Mouse (Mus musculus): ENCODE measurements around the gene Yjefn3. TPM values are rescaled to one million over a fixed set of nuclear protein-coding genes. Genes with fewer than 3 reads are reported as not detected.
A peak's percentile ranks its signal among the peaks of the same experiment; 100 is the strongest.
"Not testable (repeated sequence)": the region's sequence is repeated elsewhere in the genome, so short reads cannot be mapped to it uniquely, and the experiment has no call there.

Yjefn3 gene
- 10 to 100 TPM in 1 of 2 experiments, 1 to 10 TPM in 1; 9.1 to 12.1 TPM for total RNA-seq (2021)

DNA sequence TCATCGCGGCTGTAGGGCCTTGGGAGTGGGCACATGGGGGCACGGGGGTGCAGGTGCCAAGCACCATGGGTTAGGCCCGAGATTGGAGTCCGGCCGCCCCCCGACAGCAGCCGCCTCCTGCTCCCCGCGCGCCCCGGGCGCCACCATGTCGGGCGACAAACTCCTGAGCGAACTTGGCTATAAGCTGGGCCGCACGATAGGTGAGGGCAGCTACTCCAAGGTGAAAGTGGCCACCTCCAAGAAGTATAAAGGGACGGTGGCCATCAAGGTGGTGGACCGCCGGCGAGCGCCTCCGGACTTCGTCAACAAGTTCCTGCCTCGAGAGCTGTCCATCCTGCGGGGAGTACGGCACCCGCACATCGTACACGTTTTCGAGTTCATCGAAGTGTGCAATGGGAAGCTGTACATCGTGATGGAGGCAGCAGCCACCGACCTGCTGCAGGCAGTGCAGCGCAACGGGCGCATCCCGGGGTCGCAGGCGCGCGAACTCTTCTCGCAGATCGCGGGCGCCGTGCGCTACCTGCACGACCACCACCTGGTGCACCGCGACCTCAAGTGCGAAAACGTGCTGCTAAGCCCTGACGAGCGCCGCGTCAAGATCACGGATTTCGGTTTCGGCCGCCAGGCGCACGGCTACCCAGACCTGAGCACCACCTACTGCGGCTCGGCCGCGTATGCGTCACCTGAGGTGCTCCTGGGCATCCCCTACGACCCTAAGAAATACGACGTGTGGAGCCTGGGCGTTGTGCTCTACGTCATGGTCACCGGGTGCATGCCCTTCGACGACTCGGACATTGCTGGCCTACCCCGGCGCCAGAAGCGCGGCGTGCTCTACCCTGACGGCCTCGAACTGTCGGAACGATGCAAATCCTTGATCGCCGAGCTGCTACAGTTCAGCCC lies at the start of gene Yjefn3, which contains the start of the genes Tssk6 and Ndufa13:
TSS of gene Yjefn3 (minus strand) at position 550 of the 900 bp plus-strand sequence.
TSS of gene Tssk6 (plus strand) at position 22 of the 900 bp plus-strand sequence.
TSS of gene Ndufa13 (minus strand) at position 396 of the 900 bp plus-strand sequence.
- intact Hi-C loops (cut with DNase I), result no loop called here
- DNase-seq, result peak; percentile 48 to 63

DNA sequence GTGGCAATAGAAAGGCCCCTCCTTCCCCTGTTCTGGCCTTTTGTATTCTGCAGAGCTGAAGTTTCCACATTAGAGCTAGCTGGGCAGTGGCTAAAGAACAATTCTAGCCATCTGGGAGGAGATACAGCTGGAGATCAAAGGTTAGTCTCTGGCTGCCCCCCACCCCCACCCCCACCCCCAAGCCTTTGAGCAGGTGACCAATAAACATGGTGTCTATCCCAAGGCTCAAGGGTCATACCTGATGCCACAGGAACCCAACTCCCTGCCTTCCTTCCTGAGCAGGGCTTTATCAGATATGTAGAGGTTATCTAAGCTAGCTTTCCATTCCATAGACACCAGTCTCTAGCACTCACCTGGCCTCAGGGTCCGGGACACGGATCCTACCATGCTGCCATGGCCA lies 47.8 kb upstream of the Yjefn3 start:
- intact Hi-C loops (cut with DNase I), result no loop called here
- DNase-seq, result no peak

DNA sequence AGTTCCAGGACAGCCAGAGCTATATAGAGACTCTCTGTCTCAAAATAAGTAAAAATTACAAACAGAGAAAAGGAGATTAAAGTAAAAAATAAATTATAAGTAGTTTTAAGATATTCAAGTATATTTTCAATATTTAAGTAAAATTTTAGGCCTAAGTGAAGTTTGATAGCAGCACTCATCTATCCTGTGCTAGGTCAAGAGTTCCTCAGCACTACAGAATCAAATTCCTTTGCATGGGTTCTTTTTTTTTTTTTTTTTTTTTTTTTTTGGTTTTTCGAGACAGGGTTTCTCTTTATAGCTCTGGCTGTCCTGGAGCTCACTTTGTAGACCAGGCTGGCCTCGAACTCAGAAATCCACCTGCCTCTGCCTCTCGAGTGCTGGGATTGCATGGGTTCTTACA lies 40.0 kb upstream of the Yjefn3 start:
- intact Hi-C loops (cut with DNase I); DNase-seq: not testable (repeated sequence)

DNA sequence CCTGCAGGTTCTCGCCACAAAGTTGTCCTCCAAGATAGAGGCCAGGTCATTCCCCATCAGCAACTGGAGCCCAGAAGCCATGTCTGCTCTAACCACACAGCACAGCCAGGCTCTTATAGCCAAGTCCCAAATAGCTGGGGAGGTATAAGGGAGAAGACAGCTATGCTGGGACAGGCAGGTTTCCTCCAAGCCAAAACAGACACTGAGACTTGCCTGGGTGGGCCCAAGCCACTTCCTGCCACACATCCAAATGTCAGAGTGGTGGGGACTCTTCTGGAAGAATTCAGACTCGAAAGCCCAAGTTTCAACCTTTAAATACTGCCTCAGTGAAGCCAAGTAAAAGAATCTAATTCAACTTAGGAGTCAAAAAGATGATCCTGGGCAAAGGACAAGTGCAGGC lies 37.9 kb upstream of the Yjefn3 start:
- DNase-seq, result no peak
- intact Hi-C loops (cut with DNase I), result no loop called here

DNA sequence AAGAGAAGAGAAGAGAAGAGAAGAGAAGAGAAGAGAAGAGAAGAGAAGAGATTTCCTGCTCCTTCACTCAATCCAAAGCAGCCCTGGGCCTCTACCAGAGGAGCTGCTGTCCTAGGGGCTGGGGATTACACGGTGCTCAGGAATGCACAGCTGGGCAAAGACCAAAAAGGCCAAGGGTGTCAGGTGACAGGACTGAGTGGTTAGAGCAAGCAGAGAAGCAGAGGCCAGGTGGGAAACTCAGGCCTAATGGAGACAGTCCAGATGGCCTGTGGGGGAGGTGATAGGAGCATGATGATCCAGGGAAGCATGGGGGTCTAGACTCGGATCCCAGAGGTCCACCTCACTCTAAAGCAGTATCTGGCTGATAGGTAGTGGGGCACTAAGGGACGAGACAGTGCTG lies 37.1 kb upstream of the Yjefn3 start:
- intact Hi-C loops (cut with DNase I), result loop anchor here (2.0 kb wide), 1 partner anchor 33 kb away; no protein-coding TSS in a partner anchor
- no peak for DNase-seq

DNA sequence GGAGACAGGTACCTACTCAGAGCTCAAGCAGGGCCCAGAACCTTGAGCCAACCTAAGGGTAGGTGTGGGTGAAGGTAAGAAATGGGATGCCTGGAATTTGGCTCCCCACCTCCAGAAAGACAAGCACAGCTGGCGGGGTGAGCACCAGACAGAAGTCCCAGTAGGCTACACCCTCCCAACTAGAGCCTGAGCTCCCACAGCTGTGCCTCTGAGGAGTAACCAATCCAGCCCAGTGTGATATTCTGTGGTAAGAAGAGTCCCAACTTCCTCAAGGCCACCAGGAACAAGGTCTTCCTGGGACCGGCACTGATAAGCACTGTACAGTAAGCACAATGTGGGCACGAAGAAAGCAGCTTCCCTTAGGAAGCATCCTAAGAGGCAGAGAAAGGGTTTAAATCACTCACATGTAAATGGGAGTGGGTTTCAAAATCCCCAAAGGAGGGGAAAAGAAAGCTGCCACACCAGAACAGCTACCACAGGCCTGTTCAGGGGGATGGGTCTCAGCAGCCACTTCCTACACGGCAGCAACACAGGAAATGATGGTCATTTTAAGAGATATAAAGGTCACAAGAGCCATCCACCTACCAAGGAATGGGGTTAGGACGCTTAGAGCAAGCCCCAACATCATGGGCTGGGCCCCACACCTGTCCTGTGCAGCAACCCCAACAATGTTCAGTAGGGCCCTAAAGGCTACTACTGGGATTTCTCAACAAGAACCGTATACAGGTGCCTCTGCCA lies 35.9 kb upstream of the Yjefn3 start:
- intact Hi-C loops (cut with DNase I), result loop anchor here (2.0 kb wide), 1 partner anchor 34 kb away; no protein-coding TSS in a partner anchor
- DNase-seq, result no peak

DNA sequence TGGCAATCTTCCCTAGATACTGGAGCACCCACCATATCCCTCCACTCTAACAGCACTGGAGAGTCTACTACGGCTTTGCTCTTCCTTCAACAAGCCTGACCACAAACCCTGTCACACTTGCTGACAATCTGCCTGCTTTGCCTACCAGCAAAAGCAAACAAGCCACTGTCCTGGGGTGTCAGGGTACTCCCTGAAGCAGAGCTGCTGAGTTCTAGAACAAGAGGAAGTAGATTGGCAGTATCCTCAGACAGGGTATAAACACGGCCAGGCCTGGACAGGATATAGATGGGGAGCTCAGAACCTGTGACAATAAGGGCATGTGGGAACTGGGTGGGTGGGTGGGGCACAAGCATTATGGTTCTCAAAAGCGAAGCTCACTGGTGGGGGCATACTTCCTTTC lies 35.0 kb upstream of the Yjefn3 start:
- intact Hi-C loops (cut with DNase I), result no loop called here
- no peak for DNase-seq

DNA sequence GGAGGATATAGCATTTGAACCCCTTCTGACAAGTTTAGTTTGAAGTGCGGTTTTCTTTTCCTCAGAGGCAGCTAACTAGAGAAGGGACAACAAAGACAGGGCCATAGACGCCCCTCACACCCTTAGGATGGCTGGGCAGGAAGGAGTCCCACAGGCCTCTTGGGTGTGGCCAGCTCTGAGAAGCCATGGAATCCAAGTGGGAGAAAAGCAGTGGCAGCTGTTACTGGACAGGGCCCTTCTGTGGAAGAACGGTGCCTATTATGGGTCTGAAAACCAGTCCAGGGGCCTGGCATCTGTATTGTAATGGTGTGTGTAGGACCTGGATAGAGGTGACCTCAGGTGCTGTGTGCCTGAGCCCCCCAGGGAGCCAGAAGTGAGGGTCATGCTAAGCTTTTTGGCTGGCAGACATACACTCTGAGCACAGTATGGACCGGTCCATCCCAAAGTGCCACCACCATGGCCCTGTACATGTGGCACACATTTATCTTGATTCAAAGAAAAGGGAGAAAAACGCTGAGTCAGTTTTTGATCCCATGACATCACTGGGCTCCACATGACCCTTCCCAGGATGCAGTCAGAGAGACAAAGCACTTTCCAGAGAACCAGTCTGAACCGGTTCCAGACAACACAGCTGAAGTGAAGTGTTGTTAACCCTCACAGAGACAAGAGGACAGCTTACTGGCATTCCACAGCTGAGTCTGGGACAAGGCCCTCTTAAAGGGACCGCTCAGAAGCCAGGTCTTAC lies 33.7 kb upstream of the Yjefn3 start:
- intact Hi-C loops (cut with DNase I), result no loop called here
- DNase-seq, result peak; percentile 31 to 44

DNA sequence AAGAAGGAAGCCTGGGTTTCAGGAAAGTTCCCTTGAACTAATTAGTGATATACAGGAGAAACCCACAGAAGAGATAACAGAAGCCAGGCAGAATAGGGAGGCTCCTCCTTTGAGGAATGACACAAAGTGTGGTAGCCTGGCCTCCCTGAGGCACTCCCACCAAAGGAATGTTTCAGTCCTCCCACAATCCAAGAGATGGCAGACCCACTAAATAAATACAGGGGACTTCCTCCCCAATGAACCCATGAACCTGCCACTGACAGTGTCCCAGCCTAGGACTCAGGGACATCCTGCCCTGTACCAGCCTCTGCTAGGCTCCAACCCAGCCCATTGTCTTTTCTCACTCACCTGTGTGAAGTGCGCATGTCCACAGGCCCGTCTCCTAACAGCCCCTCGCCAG lies 32.9 kb upstream of the Yjefn3 start:
- intact Hi-C loops (cut with DNase I), result no loop called here
- no peak for DNase-seq

DNA sequence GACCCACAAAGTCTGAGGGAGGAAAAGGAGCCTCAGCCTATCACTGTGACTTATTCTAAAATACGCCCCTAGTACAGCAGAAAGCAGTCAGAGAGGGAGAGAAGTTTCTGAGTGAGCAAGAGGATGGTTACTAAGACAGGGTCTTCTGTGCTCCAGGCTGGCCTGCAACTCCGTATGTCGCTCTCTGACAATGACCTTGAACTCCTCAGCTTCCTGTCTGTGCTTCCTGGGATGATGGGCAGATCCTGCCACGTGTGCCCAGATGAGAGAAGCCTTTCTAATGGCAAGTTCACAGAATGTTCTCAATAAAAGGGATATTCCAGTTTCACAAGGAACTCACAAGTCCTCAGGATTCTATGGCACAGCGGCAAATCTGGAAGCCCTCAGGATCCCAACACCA lies 32.1 kb upstream of the Yjefn3 start:
- intact Hi-C loops (cut with DNase I), result no loop called here
- no peak for DNase-seq

DNA sequence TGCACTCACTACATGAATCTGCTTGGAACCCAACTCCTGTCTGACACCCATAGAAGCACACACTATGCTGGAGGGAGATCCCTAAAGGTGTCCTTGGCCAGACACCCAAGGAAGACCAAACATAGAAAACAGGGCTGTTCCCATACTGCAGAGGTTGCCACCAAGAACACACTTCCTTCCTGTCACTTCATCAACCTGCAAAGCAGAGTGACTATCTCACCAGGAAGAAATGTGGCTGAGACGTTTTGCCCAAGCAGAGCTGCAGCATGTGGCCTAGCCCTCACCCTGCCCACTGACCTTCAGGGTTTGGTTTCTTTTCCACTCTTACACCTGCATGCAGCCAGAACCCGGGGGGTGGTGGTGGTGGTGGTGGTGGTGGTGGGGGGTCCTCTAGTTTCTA lies 31.3 kb upstream of the Yjefn3 start:
- intact Hi-C loops (cut with DNase I), result no loop called here

DNA sequence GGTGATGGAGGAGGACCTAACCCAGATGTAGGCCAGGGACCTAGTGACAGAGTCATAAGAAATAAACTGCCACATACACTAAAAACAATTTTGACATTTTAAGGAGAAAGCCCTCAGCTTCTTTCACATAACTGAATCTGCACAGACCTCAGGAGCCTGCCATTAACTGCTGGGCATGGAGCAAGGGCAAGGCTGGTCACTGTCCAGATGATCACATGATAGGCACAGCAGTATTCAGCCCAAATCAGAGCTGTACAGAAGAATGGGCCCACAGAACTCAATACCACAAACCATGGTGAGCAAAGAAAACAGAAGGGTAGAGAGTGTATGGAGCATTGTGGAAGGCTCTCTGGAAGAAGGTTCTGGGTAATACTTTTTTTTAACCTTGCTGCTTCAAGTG lies 24.4 kb upstream of the Yjefn3 start:
- intact Hi-C loops (cut with DNase I), result no loop called here
- DNase-seq, result no peak

More for the DNA sequence above, 31.3 kb upstream of the Yjefn3 start:
- no peak for DNase-seq

DNA sequence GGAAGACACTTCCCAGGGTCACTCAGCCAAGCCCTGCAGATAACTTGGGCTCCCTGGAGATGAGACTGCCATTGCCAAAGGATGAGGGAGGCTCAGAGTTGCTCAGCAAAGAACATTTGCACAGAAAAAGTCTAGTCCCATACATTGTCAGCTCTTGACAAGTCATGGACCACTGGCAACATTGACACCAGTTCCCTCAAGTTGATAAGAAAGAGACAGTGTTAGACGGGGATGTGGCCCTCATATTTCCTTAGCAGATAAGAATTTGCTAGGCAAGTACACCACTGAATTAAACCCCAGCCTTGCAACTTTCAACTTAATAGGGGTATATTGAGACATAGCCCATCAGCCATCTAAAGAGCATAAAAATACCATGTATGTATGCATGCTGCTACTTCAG lies 21.5 kb upstream of the Yjefn3 start:
- intact Hi-C loops (cut with DNase I), result no loop called here

DNA sequence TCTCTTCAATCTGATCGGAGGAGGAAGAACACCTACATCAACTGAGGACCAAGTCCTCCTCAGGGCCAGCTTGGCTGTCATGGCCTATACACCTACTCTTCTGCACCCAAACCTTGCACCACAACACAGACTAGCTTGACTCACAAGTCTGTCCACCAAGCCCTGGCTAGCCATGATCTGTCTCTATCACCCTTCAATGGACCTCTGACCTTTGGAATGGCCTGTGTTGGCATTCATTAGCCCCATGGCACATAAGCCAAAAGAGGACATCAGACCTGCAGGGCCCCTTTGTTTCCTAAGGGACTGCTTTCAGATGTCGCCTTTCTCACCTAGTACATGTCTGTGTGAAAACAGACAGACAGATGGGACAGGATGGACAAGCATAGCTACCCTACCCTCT lies 18.6 kb upstream of the Yjefn3 start:
- no peak for DNase-seq
- intact Hi-C loops (cut with DNase I), result no loop called here

More for the DNA sequence above, 21.5 kb upstream of the Yjefn3 start:
- no peak for DNase-seq

DNA sequence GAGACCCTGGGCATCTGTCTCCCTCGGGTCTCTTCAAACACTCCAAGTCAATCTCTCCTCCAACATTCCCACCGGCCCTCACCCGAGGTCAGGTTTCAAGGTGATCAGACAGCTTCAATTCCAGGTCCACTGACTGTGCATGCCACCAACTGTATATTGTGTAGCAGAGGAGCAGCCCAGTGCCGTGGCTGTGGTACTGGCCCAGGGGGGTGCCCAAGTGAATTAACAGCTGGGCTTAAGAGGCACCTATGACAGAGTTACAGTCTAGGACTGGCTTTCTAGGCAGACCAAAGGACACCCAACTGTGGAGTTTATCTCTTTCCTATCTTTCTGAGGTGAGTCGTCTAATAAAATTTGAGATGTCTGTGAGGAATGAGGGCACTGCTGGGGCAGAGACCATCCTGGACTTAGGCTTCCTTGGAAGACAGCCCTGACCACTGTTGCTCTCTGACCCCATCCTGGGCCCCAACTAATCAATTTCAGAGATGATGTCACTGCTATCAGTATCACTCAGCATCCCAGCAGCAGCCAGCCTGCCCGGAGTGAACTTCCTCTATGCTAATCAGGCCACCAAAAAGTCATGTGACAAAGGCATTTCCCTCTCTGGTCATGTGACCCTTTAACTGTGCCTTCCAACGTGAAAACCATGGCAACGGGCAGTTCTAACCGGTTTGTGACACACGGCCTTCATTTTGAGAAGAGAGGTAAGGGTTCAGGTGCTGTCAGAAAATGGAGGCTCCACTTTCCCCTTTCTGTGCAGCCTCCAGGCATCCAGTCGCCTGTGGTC lies 17.6 kb upstream of the Yjefn3 start:
- intact Hi-C loops (cut with DNase I), result loop anchor here (1.0 to 5.0 kb wide), 6 partner anchors 45 to 302 kb away; partner anchors contain the start of gene Ncan
- peak; percentile 36 to 46 for DNase-seq

DNA sequence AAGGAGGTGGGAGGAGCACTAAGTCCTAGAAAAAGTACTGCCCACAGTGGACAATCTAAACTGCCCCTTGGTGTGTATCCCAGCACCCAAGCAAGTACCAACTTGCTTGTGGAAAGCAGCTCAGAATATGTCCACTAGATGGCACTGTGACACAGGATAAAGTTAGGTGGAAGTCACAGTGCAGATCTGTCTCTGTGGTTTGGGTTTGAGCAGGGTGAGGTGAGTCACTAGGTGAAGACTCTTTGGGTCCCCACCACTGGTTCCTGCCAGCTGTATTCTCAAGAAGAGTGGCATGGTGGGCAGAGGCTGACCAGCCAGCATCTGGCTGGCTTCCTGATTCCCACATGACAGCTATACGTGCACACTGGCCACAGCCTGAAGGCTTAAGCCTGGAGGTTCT lies 16.5 kb upstream of the Yjefn3 start:
- DNase-seq, result peak; percentile 77 to 82
- intact Hi-C loops (cut with DNase I), result loop anchor here (1.0 to 5.0 kb wide), 5 partner anchors 44 to 303 kb away; partner anchors contain the start of gene Ncan

DNA sequence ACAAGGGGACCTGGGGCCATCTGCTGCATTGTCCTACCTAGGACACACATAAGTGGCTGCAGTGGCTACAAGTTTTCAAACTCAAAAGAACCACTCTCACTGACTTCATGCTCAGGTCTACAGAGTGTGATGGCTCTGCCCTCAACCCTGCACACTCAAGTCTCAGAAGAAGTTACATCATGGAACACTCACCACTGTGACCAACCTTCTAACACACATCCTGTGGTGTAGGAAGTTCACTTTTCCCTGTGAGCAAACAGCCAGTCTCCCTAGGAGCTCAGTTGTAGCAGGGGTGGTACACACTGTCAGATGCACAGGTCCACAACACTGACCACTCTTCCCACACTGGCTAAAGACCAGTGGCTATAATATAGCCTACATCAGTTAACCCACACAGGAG lies 16.0 kb upstream of the Yjefn3 start:
- DNase-seq, result no peak
- intact Hi-C loops (cut with DNase I), result loop anchor here (2.0 to 5.0 kb wide), 4 partner anchors 44 to 304 kb away; partner anchors contain the start of gene Ncan

DNA sequence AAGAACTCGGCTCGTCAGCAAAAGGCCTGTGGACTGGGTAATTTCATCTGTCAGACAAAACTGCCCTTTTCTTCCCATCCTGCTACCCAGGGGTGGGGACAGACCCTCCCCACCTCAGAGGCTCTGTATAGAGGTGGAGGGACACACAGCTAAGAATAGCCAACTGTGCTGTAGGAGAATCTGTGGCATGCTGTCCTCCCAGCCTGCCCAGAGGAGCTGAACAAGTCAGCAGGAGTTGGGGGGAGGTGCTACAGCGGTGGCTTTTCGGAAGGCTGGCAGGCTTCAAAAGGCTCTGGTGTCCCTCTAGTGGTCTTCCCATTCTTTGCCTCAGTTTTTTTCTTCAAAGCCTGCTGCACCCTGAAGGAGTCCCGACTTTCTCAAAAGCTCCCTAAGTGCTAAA lies 13.2 kb upstream of the Yjefn3 start:
- DNase-seq, result no peak
- intact Hi-C loops (cut with DNase I), result loop anchor here (5.0 kb wide), 2 partner anchors 207 to 307 kb away; partner anchors contain the start of gene Ncan

DNA sequence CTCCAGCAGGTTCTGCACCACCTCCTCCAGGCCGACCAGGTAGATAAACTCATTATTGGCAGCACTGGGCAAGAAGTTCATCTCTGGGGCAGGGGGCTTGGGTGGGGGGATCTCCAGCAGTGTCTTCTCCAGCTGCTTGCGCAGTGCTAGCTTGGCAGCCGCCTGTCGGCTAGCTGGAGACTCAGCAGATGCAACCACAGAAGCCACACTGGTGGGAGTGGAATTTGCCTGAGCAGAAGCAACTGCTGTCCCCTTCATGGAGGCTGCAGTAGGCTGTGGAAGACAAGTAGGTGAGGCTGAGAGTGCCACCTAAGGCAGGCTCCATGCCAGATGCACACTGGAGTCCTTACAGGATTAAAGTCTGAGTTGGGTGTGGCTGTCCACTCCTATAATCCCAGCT lies 12.0 kb upstream of the Yjefn3 start:
- no peak for DNase-seq
- intact Hi-C loops (cut with DNase I), result no loop called here

Data from heart, postnatal 36 days (tissue).